Mouse (Mus musculus) E14TG2a.4 (cell line): Measurements from ENCODE around the gene Exoc4.

Source experiments
- H3K27me3 ChIP-seq: 2 replicates; pipeline ENCODE4 v1.6.1; 2014; ENCODE audit warnings: low read length, control low read depth; ENCODE audit not compliant: insufficient read depth
- H3K36me3 ChIP-seq: 2 replicates; pipeline ENCODE4 v1.6.1; 2014; ENCODE audit warnings: low read length, control low read depth; ENCODE audit not compliant: insufficient read depth
- H3K4me1 ChIP-seq: replicated peaks from 2 replicates; pipeline ENCODE4 v1.6.1; 2014; ENCODE audit warnings: low read depth, low read length, control low read depth
- H3K4me3 ChIP-seq: replicated peaks from 2 replicates; pipeline ENCODE4 v1.5.1; 2014; ENCODE audit warnings: mild to moderate bottlenecking, low read length
- H3K9me3 ChIP-seq: 2 replicates; pipeline ENCODE4 v1.6.1; 2014; ENCODE audit warnings: low read length, control low read depth
- CTCF ChIP-seq: conservative IDR thresholded peaks from 2 replicates; pipeline ENCODE4 v1.5.1; 2014; ENCODE audit warnings: low read length
- NANOG ChIP-seq: IDR thresholded peaks from 2 replicates; pipeline ENCODE4 v1.6.1; 2014; ENCODE audit warnings: borderline replicate concordance, low read length, mixed read lengths
- POU5F1 ChIP-seq: IDR thresholded peaks from 2 replicates; pipeline ENCODE4 v1.6.1; 2014; ENCODE audit warnings: low read length, borderline replicate concordance

Gene Exoc4

DNA sequence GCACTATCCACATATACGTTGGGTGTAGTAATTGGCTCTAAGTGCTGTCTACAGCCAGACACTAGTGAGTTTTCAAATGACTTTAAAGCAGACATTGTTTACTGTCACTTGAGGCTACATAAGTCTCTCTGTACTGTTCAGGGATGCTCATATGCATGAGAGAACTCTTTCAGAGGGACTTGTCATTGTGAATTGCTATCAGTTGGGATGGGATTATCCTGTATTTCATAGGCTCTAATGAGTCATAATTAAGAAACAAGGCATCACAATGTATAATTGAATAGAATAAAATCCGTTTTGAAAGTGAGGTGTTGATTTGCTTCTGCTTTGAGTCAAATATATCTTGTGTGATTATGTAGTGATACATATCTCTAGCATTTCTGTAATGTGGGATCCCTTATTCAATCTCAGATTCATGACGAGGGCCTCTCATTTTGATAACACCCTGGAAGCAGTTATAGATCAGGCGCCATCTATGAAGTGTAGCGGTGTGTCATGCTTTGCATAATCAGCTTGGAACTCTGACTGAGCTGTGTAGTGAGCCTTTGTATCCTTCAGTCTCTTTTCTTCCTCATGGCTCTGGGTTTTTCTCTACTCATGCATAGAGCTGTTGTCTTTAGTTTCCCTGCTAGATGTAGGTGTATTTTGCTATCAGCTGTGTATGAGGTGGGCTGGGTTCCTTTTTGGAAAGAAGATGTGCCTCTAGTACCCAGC, 8.3 kb downstream of the Exoc4 start:
- H3K4me3 ChIP-seq, result no peak overlapping the region
- no peak for TF ChIP-seq POU5F1
- TF ChIP-seq NANOG, result no peak
- TF ChIP-seq CTCF, result no peak

DNA sequence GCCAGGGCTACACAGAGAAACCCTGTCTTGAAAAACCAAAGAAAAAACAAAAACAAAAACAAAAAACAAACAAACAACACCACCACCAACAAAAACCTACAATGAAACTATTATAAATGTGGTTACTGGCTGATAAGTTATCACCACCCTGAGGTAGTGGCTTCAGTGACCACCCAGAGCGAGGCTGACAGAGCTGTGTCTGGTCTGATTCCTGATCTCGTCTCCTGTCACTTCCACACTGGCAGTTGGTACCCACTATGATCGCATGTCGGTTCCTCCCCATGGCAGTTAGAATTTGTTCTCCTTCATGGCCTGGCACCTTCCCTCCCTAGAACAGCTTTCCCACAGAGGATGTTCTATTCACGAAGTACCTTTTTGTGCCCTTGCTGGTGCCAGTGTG, 11.0 kb downstream of the Exoc4 start:
- Histone ChIP-seq H3K4me1 (peaks cover 37% of the 10 kb centered on the region), H3K27me3 (no peaks in the 10 kb centered on the region), H3K9me3 (no peaks in the 10 kb centered on the region), H3K36me3 (peaks cover 75% of the 10 kb centered on the region), H3K4me3 (no peak overlapping the region)
- TF ChIP-seq NANOG (no peak), CTCF (no peak), POU5F1 (no peak)

More for the DNA sequence above, 8.3 kb downstream of the Exoc4 start:
- H3K4me1 ChIP-seq, result peaks cover 40% of the 10 kb centered on the region
- H3K27me3 ChIP-seq, result no peaks in the 10 kb centered on the region
- H3K36me3 ChIP-seq, result peaks cover 77% of the 10 kb centered on the region
- no peaks in the 10 kb centered on the region for H3K9me3 ChIP-seq

DNA sequence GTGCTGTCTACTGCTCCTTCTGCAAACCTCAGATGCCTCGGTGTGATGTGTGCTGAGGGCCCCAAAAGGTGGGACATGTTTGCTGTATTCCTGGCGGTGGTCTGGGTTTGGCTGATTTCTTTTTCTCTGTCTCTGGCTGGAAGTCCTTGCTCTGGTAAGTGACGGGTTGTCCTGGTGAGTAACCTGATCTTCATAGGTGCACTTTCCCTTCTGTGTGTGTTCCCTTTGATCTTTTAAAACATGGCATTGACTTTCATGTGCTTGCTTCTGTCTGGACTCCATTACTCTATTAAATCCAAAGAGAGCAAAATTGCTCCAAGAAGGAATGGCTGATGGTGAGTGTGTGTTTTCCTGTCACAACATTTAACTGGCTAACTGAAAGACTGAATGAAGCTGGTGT, 12.7 kb downstream of the Exoc4 start:
- Histone ChIP-seq H3K9me3 (no peaks in the 10 kb centered on the region), H3K4me1 (peaks cover 46% of the 10 kb centered on the region), H3K36me3 (peaks cover 84% of the 10 kb centered on the region), H3K27me3 (no peaks in the 10 kb centered on the region), H3K4me3 (no peak overlapping the region)
- no peak for TF ChIP-seq NANOG
- TF ChIP-seq CTCF, result no peak
- TF ChIP-seq POU5F1, result no peak

DNA sequence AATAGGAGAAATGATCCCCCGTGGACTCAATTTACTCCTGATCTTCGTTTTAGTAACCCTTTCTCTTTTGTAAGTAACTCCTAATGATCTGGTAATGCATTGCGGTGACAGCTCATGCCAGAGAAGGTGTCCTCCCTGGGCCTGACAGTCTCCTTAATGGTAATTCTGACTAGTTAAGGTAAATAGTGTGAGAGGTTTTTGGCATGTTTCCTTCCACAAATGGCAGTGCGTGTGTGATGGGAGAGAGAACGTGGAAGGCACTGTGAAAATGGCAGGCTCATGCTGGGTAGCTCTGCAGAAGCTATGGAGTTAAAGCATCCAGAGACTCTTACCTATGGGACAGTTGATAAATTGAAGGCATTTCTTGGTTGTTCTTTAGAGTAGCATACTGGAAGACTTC, 15.1 kb downstream of the Exoc4 start:
- Histone ChIP-seq H3K4me1 (peaks cover 46% of the 10 kb centered on the region), H3K9me3 (no peaks in the 10 kb centered on the region), H3K27me3 (no peaks in the 10 kb centered on the region), H3K36me3 (peaks cover 84% of the 10 kb centered on the region), H3K4me3 (no peak overlapping the region)
- TF ChIP-seq NANOG (no peak), POU5F1 (no peak), CTCF (no peak)

DNA sequence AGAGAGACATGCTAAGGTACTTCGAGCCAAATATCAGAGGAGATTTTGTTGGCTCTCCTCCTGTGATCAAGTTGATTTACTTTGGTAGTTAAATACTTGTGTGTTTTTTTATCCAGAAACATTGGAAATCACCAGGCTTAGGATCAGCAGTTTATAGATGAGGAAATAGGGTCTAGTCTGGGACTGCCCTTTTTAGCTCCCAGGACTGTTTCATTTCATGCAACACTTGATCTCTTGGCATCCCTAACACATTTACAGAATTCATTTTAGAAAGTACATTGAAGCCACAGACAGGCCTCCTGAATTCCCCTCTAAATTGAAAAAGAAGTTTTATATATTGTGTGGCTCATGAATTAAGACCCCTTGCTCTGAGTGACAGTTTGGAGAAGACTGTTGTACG, 15.5 kb downstream of the Exoc4 start:
- Histone ChIP-seq H3K36me3 (peaks cover 86% of the 10 kb centered on the region), H3K4me3 (no peak overlapping the region), H3K9me3 (no peaks in the 10 kb centered on the region), H3K4me1 (peaks cover 46% of the 10 kb centered on the region), H3K27me3 (no peaks in the 10 kb centered on the region)
- no peak for TF ChIP-seq POU5F1
- TF ChIP-seq CTCF, result no peak

DNA sequence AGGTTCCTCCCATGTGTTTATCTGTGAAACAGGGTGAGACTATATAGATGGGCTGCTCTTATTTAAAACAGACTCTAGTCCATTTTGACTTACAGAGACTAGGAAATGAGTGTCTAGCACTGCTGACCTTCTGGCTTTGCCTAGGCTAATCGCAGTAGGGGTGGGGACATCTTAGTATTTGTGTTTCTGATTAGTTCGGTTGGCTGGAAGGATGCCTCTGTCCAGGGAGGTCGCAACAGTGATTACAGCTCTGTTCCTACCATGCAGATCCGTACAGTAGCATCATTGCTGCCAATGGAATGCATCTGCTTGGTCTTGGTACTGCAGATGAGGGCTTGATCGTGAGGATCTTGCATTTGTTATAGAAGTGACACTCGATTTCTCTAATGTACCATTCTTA, 18.7 kb downstream of the Exoc4 start:
- Histone ChIP-seq H3K36me3 (peaks cover 78% of the 10 kb centered on the region), H3K4me3 (no peak overlapping the region), H3K9me3 (no peaks in the 10 kb centered on the region), H3K27me3 (no peaks in the 10 kb centered on the region), H3K4me1 (peaks cover 31% of the 10 kb centered on the region)
- no peak for TF ChIP-seq NANOG
- TF ChIP-seq CTCF, result no peak
- no peak for TF ChIP-seq POU5F1

DNA sequence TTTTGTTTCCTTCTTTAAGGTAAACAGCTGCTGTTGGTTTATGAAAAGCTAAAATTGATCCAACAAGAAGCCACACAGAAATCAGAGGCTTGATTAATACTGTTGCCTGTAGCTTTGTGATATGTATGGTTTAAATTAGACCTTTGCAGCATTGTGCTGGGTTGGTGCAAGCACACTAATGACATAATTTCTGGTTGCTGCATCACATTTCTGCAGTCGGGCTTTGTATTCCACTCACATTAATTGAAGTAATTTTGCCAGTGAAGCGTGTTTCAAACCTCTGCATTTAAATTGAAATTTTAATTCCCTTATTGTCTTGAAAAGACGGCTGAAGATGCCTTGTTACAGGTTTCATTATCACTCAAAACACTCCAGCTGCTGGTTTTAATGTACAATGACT, 34.6 kb downstream of the Exoc4 start:
- Histone ChIP-seq H3K27me3 (no peaks in the 10 kb centered on the region), H3K9me3 (no peaks in the 10 kb centered on the region), H3K4me3 (no peak overlapping the region), H3K4me1 (peaks cover 5% of the 10 kb centered on the region; the same call in 1 of the 2 replicates), H3K36me3 (peaks cover 17% of the 10 kb centered on the region)
- TF ChIP-seq NANOG, result no peak
- no peak for TF ChIP-seq CTCF
- no peak for TF ChIP-seq POU5F1

DNA sequence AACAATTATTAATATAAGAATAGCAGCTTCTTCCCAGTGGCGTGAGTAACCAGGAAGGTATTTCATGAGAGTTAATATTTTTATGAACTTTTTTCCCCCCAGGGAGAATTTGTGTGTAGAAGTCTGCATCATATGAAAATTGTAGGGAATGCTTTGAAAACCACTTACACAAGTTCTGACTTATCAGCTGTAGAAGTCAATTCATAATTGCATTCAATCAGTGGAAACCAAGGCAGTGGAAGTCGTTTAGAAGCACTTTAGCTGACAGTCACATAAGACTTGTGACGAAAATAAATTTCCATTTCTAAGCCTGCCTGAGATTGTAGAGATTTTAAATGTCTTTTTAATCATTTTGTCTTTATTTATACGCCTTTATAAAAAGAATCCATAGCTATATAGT, 35.1 kb downstream of the Exoc4 start:
- no peak overlapping the region for H3K4me3 ChIP-seq
- peaks cover 7% of the 10 kb centered on the region; the same call in 1 of the 2 replicates for H3K4me1 ChIP-seq
- no peaks in the 10 kb centered on the region for H3K9me3 ChIP-seq
- TF ChIP-seq NANOG, result no peak
- no peak for TF ChIP-seq POU5F1
- no peak for TF ChIP-seq CTCF
- no peaks in the 10 kb centered on the region for H3K27me3 ChIP-seq
- peaks cover 16% of the 10 kb centered on the region for H3K36me3 ChIP-seq

DNA sequence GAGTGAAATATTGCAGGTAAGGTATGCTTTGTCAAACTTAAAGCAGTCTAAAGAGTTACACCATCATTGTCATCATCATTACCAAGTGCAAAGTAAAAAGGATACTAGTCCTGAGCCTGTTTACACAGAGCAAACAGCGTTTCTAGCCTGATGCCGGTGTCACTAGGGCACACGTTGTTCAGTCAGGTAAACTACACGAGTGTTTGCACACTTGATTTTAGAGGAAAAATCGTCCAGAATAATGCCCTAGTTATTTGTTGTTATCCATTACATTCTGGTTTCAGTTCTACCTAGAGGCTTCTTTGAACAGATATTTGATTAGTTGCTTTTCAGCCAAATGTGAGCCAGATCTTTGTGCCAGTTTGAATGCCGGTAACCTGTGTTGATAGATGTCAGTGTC, 37.5 kb downstream of the Exoc4 start:
- Histone ChIP-seq H3K4me1 (peaks cover 16% of the 10 kb centered on the region), H3K27me3 (no peaks in the 10 kb centered on the region), H3K4me3 (no peak overlapping the region), H3K36me3 (peaks cover 3% of the 10 kb centered on the region; the same call in 1 of the 2 replicates), H3K9me3 (no peaks in the 10 kb centered on the region)
- TF ChIP-seq POU5F1, result no peak
- no peak for TF ChIP-seq CTCF
- no peak for TF ChIP-seq NANOG
